Mouse (Mus musculus) E14TG2a.4 (cell line): ENCODE data around the gene Rhox8.
"Not testable (repeated sequence)": the region's sequence is repeated elsewhere in the genome, so short reads cannot be mapped to it uniquely, and the experiment has no call there.

Source experiments
- H3K27me3 ChIP-seq: 2 replicates; pipeline ENCODE4 v1.6.1; 2014; ENCODE audit warnings: low read length, control low read depth; ENCODE audit not compliant: insufficient read depth
- H3K36me3 ChIP-seq: 2 replicates; pipeline ENCODE4 v1.6.1; 2014; ENCODE audit warnings: low read length, control low read depth; ENCODE audit not compliant: insufficient read depth
- H3K4me1 ChIP-seq: replicated peaks from 2 replicates; pipeline ENCODE4 v1.6.1; 2014; ENCODE audit warnings: low read depth, low read length, control low read depth
- H3K4me3 ChIP-seq: replicated peaks from 2 replicates; pipeline ENCODE4 v1.5.1; 2014; ENCODE audit warnings: mild to moderate bottlenecking, low read length
- H3K9me3 ChIP-seq: 2 replicates; pipeline ENCODE4 v1.6.1; 2014; ENCODE audit warnings: low read length, control low read depth
- CTCF ChIP-seq: conservative IDR thresholded peaks from 2 replicates; pipeline ENCODE4 v1.5.1; 2014; ENCODE audit warnings: low read length
- NANOG ChIP-seq: IDR thresholded peaks from 2 replicates; pipeline ENCODE4 v1.6.1; 2014; ENCODE audit warnings: borderline replicate concordance, low read length, mixed read lengths
- POU5F1 ChIP-seq: IDR thresholded peaks from 2 replicates; pipeline ENCODE4 v1.6.1; 2014; ENCODE audit warnings: low read length, borderline replicate concordance

Rhox8 gene

DNA sequence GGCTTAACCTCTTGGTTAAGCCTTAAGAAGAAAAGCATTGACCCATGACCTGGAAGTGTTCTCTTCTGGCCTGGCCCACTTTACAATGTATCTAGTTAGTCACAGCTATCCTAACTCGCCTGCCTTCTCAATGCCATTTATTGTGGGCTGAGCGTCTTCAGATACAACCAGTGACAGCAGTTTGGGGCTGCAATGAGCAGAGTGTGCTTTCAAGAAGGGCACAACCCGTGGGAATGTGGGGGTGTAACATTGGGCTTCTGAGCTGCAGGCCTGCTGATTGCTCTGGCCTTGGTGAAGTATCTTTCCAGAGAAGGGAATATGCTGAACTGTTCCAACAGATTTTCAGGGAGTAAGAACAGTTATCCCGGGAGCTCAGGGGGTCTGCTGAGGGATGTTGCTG lies at the start of gene Rhox8:
TSS of gene Rhox8 (minus strand) at position 101 of the 400 bp plus-strand sequence.
- no peaks in the 10 kb centered on the region for H3K27me3 ChIP-seq
- no peak within 1 kb of the TSS for H3K4me3 ChIP-seq
- TF ChIP-seq NANOG, result no peak
- no peak for TF ChIP-seq CTCF
- TF ChIP-seq POU5F1, result no peak
- no peaks in the 10 kb centered on the region for H3K36me3 ChIP-seq
- H3K9me3 ChIP-seq, result no peaks in the 10 kb centered on the region
- no peaks in the 10 kb centered on the region for H3K4me1 ChIP-seq

DNA sequence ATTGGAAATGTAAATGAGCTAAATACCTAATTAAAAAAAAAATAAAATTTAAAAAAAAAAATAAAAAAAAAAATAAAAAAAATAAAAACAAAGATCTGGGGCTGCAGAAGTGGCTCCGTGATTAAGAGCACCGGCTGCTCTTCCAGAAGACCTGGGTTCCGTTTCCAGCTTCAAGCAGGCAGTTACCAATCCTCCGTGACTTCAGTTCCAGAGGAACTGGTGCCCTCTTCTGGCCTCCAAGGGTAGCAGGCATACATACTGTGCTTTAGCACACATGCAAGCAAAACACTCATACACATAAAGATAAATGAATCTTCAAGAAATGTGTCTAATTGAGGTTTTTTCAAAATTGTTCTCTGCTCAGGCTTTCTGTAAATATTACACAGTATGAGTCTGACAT lies 37.6 kb upstream of the Rhox8 start:
- H3K4me1 ChIP-seq, result no peaks in the 10 kb centered on the region
- no peaks in the 10 kb centered on the region for H3K27me3 ChIP-seq
- H3K9me3 ChIP-seq, result no peaks in the 10 kb centered on the region
- H3K36me3 ChIP-seq, result no peaks in the 10 kb centered on the region
- TF ChIP-seq CTCF (peak; percentile 20; the same call in 1 of the 2 replicates), POU5F1 (no peak)
- H3K4me3 ChIP-seq, result no peak overlapping the region

DNA sequence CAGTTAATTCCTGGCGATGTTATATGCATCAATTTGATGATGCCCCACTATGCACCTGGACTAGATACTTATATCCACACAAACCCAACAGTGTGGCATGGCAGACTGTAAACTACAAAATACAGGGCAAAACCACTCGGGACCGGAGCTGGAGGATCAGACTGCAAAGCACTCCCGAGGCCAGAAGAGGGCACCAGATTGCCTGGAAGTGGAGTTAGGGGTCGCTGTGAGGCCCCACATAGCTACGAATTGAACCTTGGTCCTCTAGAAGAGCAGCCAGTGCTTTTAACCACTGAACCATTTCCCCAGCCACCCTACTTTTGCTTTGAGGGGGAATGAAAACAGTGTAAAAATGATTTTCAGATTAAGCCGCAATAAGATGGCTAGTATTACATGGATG lies 29.8 kb upstream of the Rhox8 start:
- Histone ChIP-seq H3K27me3 (no peaks in the 10 kb centered on the region), H3K36me3 (no peaks in the 10 kb centered on the region), H3K4me1 (no peaks in the 10 kb centered on the region), H3K9me3 (no peaks in the 10 kb centered on the region), H3K4me3 (no peak overlapping the region)
- TF ChIP-seq CTCF, result peak; percentile 38
- no peak for TF ChIP-seq POU5F1
- TF ChIP-seq NANOG, result no peak

DNA sequence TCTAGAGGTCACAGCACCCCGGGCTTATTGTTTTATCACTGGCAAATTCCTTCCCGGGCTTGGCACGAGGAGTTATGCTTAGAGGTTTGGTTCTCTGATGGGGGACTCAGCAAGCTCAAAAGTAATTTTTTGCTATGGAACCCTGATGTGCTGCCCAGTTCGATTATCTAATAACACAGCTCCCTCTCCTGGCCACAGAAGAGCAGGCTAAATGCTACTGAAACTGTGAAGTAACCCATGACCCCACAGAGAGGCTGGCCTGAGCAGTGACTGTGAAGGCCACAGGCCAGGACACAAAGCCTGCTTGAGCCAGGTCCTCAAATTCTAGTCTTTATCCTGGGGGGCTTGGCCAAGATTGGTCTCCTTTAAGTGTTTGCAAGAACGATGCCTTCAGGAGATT lies 25.0 kb upstream of the Rhox8 start:
- no peaks in the 10 kb centered on the region for H3K27me3 ChIP-seq
- no peaks in the 10 kb centered on the region for H3K9me3 ChIP-seq

DNA sequence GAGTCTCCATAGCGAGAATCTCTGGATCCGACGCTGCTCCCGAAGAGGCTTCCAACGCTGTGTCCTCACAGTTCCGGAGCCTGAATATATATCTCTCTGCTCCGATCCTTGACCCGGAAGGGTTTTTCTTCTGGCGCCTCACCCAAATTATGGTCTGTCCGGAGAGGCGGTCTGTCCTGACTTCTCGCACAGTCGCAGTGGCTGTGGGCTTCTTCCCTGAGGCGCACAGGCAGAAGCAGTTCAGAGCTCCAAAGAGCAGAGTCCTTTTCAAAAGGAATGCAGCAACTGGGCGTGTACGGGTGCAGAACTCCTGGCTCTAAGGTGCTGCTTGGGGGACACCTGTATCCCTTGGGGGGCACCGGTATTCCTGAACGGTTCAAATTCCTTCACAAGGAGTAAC lies 22.9 kb upstream of the Rhox8 start, which contains the start of gene Rhox9:
TSS of gene Rhox9 (minus strand) at position 101 of the 400 bp plus-strand sequence.
- H3K4me3 ChIP-seq, result peak within 1 kb of the TSS; percentile 20; the same call in 1 of the 2 replicates
- not testable (repeated sequence) for H3K4me1 ChIP-seq, H3K36me3 ChIP-seq, H3K27me3 ChIP-seq, H3K9me3 ChIP-seq

More for the DNA sequence above, 25.0 kb upstream of the Rhox8 start:
- H3K4me3 ChIP-seq, result no peak overlapping the region
- no peaks in the 10 kb centered on the region for H3K36me3 ChIP-seq
- no peaks in the 10 kb centered on the region; the same call in 1 of the 2 replicates for H3K4me1 ChIP-seq
- TF ChIP-seq NANOG (no peak), CTCF (peak; percentile 15; the same call in 1 of the 2 replicates)

DNA sequence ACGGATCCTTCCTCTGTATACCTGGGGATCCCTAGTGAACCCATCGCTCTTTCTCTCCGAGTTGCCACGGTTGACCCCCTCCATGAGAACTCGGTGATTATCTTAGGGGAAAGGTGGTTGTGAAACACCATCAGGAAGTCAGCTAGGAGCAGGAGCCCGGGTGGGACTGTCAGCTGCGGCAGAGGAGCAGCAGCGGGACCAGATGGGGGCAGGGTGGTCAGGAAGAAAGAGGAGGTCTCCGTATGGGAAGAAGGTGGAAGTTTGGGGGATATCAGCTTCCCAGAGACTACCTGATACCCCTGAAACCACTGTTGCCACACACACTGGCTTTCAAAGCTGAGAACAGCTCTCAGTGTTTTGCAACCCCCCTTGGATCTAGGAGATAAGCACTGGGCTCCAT lies 18.4 kb upstream of the Rhox8 start, which contains the start of gene Rhox7b:
TSS of gene Rhox7b (minus strand) at position 101 of the 400 bp plus-strand sequence.
- not testable (repeated sequence) for H3K4me3 ChIP-seq

DNA sequence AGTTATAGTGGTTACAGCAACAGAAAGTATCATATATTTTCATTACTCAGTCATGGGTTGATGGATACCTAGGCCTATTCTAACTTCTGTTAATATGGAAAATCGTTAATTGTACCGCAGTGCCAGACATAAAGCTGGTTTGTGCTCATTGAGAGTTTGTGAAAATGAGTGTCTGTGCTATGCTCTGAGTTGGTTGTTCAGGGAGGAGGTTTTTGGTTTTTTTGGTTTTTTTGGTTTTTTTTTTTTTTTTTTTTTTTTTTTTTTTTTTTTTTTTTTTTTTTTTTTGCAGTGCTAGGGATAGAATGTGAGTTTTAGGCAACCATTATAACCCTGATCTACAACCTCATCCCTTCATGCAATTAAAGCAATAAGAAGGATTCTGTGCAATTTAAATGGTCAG lies 7.1 kb downstream of the Rhox8 start:
- Histone ChIP-seq H3K4me3 (no peak overlapping the region), H3K27me3 (no peaks in the 10 kb centered on the region), H3K4me1 (no peaks in the 10 kb centered on the region), H3K9me3 (no peaks in the 10 kb centered on the region), H3K36me3 (no peaks in the 10 kb centered on the region)
- no peak for TF ChIP-seq CTCF
- TF ChIP-seq NANOG, result no peak
- TF ChIP-seq POU5F1, result no peak

More for the DNA sequence above, 18.4 kb upstream of the Rhox8 start, which contains the start of gene Rhox7b:
- H3K27me3 ChIP-seq, H3K4me1 ChIP-seq, H3K9me3 ChIP-seq, H3K36me3 ChIP-seq: not testable (repeated sequence)

DNA sequence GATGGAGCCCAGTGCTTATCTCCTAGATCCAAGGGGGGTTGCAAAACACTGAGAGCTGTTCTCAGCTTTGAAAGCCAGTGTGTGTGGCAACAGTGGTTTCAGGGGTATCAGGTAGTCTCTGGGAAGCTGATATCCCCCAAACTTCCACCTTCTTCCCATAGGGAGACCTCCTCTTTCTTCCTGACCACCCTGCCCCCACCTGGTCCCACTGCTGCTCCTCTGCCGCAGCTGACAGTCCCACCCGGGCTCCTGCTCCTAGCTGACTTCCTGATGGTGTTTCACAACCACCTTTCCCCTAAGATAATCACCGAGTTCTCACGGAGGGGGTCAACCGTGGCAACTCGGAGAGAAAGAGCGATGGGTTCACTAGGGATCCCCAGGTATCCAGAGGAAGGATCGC lies 47.4 kb downstream of the Rhox8 start, which contains the start of gene Rhox7a:
TSS of gene Rhox7a (plus strand) at position 301 of the 400 bp plus-strand sequence.
- H3K9me3 ChIP-seq, H3K27me3 ChIP-seq, H3K4me1 ChIP-seq, H3K4me3 ChIP-seq, H3K36me3 ChIP-seq: not testable (repeated sequence)

DNA sequence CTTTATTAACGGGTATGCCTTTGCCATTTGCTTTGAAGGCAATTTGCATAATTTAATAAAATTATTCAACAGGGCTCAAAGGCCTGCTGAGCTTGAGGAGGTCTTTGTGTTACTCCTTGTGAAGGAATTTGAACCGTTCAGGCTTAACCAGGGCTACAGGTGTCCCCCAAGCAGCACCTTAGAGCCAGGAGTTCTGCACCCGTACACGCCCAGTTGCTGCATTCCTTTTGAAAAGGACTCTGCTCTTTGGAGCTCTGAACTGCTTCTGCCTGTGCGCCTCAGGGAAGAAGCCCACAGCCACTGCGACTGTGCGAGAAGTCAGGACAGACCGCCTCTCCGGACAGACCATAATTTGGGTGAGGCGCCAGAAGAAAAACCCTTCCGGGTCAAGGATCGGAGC lies 52.1 kb downstream of the Rhox8 start, which contains the start of gene Rhox6:
TSS of gene Rhox6 (plus strand) at position 301 of the 400 bp plus-strand sequence.
- not testable (repeated sequence) for H3K4me1 ChIP-seq, H3K36me3 ChIP-seq, H3K4me3 ChIP-seq, H3K27me3 ChIP-seq, H3K9me3 ChIP-seq
